Mouse (Mus musculus) liver, postnatal 0 days (tissue): ENCODE results near the gene Meis2.

Experiments used
- CTCF ChIP-seq: sonication (generic); IDR thresholded peaks from 2 replicates; pipeline ENCODE4 v1.5.1; 2016; ENCODE audit warnings: antibody characterized with exemption, low read depth
- EP300 ChIP-seq: IDR thresholded peaks from 2 replicates; pipeline ENCODE4 v1.6.1; 2016; ENCODE audit warnings: antibody characterized with exemption, low read depth, mild to moderate bottlenecking

DNA sequence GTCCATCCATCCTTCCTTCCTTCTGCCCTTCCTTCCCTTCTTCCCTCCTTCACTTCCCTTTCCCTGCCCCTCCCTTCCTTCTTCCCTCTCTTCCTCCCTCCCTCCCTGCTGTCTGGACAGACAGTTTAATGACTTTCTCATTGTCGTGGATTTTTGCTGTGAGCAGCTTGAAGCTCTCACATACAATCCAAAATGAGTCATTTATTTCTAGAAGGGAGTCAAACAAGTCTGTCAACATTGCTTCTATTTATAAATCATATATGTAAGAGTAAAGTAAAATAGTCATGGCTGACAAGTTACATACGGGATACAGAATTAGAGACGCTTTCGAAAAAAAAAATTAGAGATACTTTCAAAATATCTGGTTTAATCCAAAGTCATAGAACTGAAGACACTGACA, 43.7 kb downstream of the Meis2 start:
- TF ChIP-seq CTCF (no peak), EP300 (no peak)
